Mouse (Mus musculus) frontal cortex, postnatal 10 days (tissue): ENCODE measurements around the gene Kif4.

Experiments used
- DNase-seq, 2 experiments: peaks; one replicate each; pipeline ENCODE4 v3.0.0; 2022; ENCODE audit warnings: low spot score in 2 of 2, mixed read lengths in 1 of 2

Gene Kif4

GRCm38 (mm10) chrX:100625546-100625801, at the start of gene Kif4:
Gene Kif4, plus strand, starts transcription at chrX:100625737.
- no peak for DNase-seq

- no peak for DNase-seq
These were observed 30.7 kb upstream of the Kif4 start, which contains the start of gene P2ry4 for GRCm38 (mm10) chrX:100594791-100595190. Gene P2ry4, minus strand, starts transcription at chrX:100594869.

- DNase-seq: peak; percentile 8 to 28
These were observed 28.1 kb upstream of the Kif4 start for GRCm38 (mm10) chrX:100597439-100597838.

- no peak for DNase-seq
These were observed 25.8 kb upstream of the Kif4 start for GRCm38 (mm10) chrX:100599755-100600154.

- no peak for DNase-seq
These were observed 20.2 kb upstream of the Kif4 start, which contains the start of gene Arr3 for GRCm38 (mm10) chrX:100605314-100605713. Gene Arr3, plus strand, starts transcription at chrX:100605497.

GRCm38 (mm10) chrX:100618488-100618887, 7.0 kb upstream of the Kif4 start:
- no peak for DNase-seq

- DNase-seq: no peak
These were observed 4.2 kb upstream of the Kif4 start for GRCm38 (mm10) chrX:100621366-100621765.

GRCm38 (mm10) chrX:100624242-100624641, 1.3 kb upstream of the Kif4 start:
- DNase-seq: no peak

- no peak for DNase-seq
These were observed 391 bp upstream of the Kif4 start for GRCm38 (mm10) chrX:100625146-100625545.

GRCm38 (mm10) chrX:100625802-100626793, 561 bp downstream of the Kif4 start, which contains the start of gene Pdzd11:
Gene Pdzd11, minus strand, starts transcription at chrX:100626568.
- peak; percentile 85 to 86 for DNase-seq

- no peak for DNase-seq
These were observed 3.5 kb downstream of the Kif4 start for GRCm38 (mm10) chrX:100629076-100629475.

GRCm38 (mm10) chrX:100638477-100638876, 12.9 kb downstream of the Kif4 start:
- DNase-seq: no peak

- no peak for DNase-seq
These were observed 27.3 kb downstream of the Kif4 start for GRCm38 (mm10) chrX:100652848-100653247.

- no peak for DNase-seq
These were observed 39.3 kb downstream of the Kif4 start for GRCm38 (mm10) chrX:100664825-100665224.

- no peak for DNase-seq
These were observed 52.7 kb downstream of the Kif4 start for GRCm38 (mm10) chrX:100678204-100678603.

GRCm38 (mm10) chrX:100686527-100686926, 61.0 kb downstream of the Kif4 start:
- DNase-seq: no peak

- DNase-seq: no peak
These were observed 62.0 kb downstream of the Kif4 start for GRCm38 (mm10) chrX:100687360-100688032.

GRCm38 (mm10) chrX:100688033-100688370, 62.5 kb downstream of the Kif4 start:
- DNase-seq: no peak

GRCm38 (mm10) chrX:100696776-100697175, 71.2 kb downstream of the Kif4 start:
- DNase-seq: no peak

- DNase-seq: no peak
These were observed 82.5 kb downstream of the Kif4 start for GRCm38 (mm10) chrX:100708032-100708431.

GRCm38 (mm10) chrX:100716173-100716572, 90.6 kb downstream of the Kif4 start:
- DNase-seq: no peak

GRCm38 (mm10) chrX:100728947-100729346, 103.4 kb downstream of the Kif4 start:
- peak in 1 of 2 experiments; percentile 9 for DNase-seq

- DNase-seq: peak; percentile 10 to 17
These were observed 104.2 kb downstream of the Kif4 start, which contains the start of gene Gdpd2 for GRCm38 (mm10) chrX:100729665-100730188. Gene Gdpd2, plus strand, starts transcription at chrX:100729873.
